Mouse (Mus musculus): ENCODE data around the gene Akap5.

Gene Akap5

DNA sequence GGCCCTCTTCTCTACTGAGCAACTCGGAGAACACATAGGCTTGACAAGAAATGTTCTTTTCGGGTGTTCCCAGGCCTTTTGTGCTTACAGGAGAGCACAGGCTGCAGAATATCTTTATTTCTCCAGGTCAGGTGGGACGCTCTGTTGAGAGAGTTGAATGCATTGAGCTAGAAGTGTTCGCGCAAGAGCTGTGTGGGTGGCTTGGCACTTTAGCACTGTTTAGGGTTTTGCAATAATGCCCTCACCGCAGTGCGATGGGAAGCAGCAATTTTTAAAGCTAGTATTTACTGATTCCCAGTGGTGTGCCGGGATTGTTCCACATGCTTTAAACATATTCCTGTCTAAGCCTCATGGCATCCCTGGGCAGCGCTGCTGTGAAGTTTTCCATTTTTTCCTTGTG lies 13.5 kb upstream of the Akap5 start:
- DNase-seq: no peak

DNA sequence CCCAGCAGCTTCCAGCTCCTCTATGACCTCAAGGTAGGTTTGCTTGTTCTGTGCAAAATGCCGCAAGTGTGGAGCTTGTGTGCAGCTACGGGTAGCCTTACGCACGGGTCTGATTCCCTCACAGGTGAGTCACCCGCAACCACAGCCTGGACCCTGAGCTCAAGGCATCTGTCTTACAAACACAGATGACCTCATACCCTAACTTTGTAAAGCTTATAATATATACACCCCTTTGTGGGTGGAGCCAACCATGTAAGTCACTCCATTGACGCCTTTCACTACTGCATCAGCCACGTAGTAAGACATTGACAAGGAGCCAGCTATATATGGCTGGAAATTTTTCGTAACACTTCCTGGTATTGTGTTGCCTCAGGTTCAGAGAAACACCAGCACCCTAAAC lies 12.7 kb upstream of the Akap5 start:
- no peak for DNase-seq

DNA sequence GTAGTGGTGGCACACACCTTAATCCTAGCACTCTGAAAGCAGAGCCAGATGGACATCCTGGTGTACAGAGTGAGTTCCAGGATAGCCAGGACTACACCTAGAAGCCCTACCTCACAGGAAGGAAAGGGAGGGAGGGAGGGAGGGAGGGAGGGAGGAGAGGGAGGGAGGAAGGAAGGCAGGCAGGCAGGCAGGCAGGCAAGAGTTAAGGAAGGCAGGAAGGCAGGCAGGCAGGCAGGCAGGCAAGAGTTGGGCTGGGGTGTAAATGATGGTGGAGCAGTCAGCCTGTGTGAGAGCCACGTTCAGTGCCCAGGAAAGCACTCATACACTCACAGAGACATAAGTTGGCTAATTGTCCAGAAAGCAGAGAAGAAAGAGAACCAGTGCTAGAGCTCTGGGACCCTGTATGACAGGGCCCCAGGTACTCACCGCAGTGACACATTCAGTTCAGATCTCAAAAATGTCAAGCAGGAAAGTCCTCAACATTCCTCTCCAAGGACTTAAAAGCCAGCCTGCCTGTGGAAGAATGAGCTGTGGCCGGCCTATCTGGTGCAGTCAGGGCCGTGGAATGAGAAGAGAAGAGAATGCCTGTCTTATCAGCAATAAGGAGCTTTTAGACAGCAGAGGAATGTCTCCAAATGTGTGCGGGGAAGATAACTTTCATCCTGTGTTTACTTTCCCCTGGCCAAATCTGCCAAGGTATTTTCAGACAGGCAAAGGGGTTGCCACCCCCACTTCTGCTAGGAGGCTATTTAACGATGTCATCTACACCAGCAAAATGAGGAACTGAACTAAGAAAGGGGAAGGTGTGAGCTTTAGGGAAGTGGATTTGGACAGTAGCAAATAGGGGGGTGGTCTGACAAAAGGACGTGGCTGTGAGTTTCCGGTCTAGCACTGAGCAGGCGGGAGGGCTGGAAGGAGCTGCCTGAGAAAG lies 6.1 kb upstream of the Akap5 start:
- DNase-seq: no peak

DNA sequence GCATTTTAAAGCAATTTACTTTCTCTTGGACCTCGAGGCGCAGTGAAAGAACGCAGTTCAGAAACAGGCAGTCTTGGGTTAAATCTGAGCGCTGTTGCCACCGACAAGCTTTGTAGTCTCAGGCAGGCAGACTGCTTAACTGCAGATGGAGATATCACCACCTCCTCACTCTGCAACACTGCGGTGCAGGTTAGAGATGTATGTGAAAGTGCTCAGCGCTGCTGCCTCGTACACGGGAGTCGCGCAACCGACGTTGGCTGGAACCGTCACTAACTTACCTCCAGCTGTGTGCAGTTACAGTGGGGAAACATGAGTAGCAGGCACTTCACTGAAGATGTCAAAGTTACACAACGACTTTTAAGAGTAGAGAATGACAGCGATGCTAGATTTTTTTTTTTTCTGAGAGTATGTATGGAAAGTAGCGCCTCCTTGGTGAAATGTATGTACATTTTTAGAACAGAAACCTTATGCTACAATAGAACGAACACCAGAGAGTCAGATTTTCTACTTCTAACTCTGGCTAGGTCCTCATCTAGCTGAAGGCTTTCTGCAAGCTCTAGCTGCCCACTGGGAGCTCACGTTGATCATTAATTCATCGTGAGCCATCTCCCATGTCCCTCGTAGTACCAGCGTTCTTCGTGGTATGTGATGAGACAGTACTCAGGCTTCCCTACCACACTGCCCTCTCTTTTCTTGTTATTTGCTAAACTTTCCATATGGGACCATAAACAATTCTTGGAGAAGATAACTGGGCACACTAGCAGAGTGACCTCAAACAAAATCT lies 1.9 kb downstream of the Akap5 start:
- no peak for DNase-seq

DNA sequence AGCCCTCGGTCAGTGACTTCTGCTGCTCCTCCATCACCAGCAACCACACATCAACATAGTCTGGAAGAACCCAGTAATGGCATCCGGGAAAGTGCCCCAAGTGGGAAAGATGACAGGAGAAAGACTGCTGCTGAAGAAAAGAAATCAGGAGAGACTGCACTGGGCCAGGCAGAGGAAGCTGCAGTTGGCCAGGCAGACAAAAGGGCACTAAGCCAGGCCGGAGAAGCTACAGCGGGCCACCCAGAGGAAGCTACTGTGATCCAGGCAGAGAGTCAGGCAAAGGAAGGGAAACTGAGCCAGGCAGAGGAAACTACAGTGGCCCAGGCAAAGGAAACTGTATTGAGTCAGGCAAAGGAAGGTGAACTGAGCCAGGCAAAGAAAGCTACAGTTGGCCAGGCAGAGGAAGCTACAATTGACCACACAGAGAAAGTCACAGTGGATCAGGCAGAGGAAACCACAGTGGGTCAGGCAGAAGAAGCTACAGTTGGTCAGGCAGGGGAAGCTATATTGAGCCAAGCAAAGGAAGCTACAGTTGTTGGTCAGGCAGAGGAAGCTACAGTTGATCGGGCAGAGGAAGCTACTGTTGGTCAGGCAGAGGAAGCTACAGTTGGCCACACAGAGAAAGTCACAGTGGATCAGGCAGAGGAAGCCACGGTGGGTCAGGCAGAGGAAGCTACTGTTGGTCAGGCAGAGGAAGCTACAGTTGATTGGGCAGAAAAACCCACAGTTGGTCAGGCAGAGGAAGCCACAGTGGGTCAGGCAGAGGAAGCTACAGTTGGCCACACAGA lies 4.1 kb downstream of the Akap5 start:
- no peak for DNase-seq

DNA sequence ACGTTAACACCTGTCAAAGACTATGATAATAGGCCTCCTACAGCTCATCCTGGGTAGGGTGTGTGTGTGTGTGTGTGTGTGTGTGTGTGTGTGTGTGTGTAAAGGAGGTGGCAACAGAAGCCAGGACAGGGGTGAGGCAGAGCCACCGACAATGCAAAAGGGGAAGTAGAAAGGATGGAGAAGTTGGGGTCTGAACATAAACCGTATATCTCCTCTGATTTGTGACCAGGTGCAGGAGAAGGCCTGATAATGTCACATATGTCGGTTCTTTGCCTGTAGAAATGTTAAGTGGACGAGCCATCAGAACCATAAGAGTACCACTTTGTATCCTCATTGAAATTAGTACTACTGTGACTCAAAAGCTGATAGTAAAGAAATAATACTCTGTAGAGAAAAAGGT lies 9.0 kb downstream of the Akap5 start:
- DNase-seq: no peak

DNA sequence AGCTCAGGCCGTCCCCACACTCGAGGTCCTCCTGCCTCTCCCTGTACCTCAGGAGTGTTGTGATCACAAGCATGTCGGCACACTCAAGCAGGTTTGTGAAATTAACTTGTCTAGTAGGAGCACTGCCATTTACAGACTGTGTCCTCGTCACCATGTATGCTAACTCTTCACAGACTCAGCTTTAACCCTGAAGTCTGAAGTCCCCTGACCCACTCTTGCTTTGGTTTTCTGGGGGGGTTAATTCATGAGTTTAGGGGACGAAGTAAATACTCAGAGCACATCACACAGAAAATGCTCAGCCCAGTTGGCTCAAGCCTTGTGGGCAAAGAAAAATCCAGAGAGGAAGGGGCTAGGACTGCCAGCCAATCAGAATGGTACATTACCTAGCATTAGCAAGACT lies 10.9 kb downstream of the Akap5 start:
- DNase-seq: no peak

DNA sequence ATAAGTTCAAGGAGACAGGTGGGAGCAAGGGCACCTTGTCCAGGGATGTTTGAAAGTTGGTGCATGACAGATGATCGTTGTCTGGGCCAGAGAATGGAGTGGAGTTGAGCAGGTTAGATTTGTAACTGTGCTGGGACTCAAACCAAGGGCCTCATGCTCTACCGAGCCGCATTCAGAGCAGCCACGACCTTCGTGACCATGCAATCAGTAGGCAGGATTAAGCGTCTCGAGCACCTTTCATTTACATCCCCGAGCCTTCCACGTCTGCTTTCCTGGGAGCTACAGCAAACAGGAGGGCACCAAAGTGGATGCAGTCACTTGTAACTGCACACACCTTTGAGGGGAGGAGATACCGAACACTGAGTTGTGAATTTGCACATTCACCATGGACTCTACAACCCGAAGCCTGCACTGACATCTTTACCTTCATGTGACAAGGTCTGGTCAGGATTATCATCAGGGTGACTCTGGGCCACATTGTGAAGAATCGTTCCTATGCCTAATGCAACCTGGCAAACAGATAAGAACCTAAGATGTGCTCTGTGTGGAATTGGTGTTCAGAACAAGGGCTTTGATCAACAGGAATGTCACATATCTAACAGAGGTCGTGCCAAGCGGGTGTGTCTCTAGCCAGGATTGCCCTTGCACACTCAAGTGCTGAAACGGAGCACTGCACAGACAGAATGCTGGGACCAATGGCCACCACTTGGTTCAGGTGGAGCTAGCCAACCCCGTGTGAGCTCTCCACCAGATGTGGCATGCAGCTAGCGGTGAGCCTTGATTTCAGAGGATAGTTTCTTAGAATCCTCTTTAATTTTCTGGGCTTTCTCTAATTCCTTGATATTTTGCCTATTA lies 11.6 kb downstream of the Akap5 start:
- no peak for DNase-seq

DNA sequence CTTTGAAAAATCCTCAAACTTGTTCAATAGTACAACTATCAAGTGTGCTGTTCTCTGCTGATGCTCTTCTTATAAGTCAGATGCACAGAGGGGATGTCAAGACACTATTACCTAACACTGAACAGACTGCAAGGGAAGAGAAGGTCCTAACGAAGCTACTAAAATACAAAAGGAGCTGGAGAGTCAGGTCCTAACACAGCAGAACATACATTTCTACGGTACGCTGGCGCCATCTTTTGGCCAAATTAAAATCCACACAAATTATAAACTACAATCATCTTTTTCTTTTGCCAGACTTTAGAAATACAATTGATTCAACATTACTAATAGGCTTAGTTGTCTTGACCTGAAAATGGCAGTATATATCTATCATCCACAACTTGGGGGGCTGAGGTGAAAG lies 16.4 kb downstream of the Akap5 start:
- DNase-seq: peak; percentile 68

DNA sequence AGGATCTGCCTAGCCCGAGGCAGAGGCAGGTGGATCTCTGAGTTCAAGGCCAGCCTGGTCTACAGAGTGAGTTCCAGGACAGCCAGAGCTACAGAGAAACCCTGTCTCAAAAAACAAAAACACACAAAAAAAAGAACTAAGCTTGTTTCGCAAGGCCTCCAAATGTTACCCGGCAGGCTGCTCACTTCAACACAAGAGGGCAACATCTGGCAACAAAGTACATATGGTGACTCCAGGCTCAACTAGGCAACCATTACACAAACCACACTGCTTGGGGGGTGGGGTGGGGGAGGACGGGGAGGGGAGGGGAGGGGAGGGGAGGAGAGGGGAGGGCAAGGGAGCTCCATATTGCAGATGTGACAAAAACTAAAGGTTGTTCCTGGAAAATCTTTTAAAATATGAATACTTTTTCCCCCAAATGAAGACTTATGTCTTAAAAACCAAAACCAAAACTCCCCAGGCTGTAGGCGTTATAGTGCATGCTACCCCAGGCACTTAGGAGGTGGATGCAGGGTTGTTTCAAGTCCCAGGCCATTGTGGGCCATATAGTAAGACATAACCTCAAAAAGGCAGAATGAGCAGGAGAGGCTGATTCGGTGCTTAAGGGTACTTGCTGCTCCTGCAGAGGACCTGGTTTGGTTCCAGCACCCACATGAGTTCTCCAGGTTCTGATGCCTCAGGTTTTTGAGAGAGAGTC lies 21.2 kb downstream of the Akap5 start:
- peak; percentile 58 for DNase-seq

DNA sequence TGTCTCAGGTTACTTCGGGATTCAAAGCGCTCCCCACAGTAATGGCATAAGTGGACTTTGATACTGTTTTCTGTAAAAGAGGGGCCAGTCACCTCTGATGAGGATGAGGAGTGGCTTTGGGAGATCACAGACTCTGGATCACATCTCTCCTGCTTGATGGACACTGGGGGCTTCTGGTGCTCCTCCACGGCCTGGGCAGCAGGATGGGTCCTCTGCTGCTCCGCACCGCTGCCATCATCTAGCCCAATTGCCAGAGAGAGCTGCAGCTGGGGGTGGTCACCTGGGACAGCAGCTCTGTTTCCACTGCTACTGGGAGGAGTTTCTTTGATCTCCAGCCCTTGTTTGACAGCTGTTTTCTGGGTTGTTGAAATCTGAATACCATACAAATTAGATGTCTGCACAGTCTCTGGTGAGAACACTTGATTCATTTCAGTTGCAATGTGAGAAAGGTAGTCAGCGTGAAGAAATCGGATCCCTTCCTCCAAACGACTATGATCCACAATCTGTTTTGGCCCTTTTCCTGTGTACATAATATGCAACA lies 25.1 kb downstream of the Akap5 start:
- no peak for DNase-seq

DNA sequence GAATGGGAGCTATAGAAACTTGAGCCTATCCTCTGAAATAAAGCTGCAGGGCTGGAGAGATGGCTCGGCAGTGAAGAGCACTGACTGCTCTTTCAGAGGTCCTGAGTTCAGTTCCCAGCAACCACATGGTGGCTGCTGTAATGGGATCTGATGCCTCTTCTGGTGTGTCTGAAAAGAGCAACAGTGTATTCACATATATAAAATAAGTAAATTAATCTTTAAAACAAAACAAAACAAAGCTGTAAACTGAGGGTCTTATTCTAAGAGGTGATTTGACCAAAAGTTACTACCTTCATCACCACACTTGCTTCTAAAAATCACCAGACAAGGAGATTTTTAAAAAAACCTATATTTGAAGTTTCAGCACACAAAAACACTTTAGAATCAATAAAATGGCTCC lies 36.2 kb downstream of the Akap5 start:
- DNase-seq: no peak

DNA sequence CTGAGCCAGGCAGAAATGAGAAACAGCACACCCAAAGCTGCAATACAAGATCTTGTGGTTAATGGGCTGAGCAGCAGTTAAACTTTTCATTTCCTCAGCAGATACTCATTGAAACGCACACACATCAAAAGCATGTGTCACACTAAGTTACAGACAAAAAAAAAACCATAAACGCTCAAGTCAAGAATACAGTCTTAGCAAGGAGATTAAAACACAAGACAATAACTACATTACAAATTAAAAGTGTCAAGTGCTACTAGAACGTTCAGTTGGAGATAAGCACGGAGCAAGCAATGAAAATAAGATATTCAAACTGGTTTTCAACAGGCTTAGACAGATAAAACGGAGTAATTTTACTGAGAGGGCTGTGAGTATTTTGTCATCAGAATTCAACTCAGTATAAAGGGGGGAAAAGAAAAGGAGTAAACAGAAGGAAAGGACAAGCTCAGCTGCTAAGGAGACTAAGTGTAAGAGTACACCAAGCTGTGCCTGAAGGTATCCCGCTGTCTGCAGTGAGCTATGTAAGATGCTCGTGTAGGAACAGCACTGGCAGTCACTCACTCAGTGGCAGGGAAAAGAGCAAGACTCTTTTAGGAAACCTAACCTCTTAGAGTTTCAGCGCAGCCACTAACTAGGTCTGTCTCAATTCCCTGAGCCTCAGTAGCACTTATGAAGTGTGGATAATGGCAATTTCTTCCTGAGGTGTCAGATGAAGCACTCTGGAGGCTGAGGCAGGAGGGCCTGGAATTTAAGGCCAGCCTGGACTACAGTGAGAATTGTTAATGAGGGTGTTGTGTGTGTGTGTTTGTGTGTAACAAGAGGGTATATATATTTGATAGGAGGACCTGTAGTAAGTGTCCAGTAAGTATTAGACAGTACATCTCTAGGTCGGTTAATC lies 37.0 kb downstream of the Akap5 start:
- peak; percentile 34 for DNase-seq

DNA sequence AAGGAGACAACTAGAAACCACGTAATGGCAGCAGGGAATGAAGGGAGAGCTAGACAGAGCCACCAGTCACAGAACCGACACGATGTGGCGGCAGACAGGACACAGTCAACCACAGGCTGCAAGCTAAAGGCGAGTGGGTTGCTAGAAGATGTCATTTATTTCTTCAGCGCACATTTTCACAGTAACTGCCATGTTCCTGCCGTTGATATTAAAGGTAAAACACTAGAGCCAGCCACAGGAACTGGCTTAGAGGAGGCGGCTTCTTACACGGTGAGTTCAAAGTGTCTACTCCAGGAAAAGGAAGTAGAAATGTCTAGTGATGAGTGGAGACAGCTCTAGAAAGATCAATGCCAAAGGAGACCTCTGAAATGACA lies 37.6 kb downstream of the Akap5 start:
- DNase-seq: peak; percentile 43

DNA sequence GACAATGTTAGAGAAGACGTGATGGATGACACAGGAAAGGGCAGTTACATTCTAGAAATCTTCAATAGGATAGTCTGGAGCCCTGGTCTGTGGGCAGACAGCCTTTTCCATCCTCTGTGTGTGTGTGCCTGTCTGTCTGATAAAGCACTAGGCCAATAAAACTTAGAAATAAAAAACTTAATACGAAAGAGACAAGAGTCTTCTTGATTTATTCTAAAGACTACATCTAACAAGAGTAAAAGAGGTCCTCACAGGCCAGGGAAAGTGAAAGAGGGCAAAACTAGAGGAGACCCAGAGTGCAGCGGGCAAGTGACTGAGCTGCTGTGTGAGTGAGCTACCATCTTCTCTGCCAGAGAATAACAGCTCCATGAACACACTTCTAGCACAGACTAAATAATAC lies 41.6 kb downstream of the Akap5 start:
- no peak for DNase-seq

DNA sequence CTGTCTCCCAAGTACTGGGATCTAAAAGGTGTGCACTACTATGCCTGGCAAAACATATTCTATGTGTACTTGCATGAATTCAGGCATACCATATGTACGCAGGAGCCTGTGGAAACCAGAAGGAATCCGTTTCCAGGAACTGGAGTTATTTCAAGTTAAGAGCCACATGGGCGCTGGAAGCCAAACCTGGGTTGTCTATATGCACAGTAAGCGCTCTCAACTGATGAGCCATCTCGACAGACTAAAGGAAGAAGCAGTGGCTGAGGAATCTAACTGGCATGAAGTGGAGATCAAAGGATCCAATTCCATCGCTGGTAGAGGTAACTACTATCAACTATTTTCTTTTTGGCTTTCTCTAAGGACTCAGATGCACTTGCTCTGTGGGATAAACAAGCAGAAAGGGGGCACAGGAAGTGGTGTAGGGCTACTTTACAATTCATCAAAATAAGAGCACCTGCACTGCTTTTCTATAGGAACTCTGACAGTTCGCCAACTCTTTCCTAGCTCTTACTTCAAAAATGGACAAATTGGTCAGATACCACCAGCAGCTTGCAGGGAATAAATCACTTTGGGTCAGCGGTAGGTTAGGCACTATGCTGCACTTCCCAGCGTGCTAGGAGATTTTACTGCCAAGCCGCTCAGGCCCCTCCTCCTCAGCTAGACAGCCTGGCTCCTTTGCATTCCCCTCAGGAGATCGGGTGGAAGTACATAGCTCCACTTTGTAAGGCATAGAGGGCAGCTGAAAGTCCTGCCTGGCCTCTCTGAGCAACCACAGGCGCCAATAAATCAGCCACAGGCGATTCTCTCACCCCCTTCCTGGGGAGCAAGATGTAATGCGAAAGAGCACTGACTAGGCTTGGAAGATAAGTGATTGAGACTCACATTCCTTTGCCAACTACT lies 42.7 kb downstream of the Akap5 start:
- peak; percentile 58 for DNase-seq

DNA sequence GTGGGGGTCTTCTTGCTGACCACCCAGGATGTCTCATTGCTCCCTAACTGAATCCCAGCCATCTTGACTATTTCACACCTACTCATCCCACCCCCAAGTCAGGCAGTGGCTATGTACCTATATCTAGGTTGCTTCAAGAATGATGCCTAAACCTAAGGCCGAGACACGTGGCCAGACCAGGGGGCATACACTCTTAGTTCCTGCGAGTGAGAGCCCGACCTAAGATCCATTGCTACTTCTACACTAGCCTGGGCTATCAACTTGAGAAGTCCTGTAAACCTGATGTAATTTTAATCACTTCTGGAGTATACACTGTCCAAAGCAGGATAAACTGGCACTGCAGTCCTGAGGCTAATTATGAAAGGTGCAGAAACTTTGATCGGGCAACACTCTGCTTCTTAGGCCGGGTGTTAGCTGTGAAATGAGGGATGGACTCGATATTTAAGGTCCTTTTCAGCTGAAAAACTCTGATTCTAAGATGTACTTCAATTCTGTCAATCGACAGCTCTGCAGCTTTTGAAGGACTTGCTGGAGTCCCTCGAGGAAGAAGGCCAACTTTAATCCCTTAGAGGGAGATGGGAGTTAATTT lies 43.6 kb downstream of the Akap5 start:
- DNase-seq: peak; percentile 44

DNA sequence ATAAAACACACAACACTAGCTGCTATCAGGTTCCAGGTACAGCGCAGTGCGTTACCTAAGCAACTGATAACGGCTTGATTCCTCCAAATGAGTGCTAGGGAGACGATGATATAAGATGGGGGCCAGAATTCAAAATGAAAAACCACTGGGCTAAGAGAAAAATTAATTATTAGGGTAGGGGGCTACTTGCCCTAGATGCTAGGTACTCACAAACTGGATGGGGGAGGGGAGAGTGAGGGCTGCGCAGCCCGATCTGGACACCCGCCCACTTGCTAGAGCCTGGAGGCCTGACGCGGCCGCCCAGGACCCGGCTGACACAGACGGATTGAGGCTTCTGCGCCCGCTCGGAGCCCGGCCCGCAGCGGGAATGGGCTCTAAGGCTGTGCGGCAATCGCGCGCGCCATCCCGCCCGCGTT lies 44.1 kb downstream of the Akap5 start:
- DNase-seq: no peak
